Mouse (Mus musculus) forebrain, embryonic 15.5 days (tissue): ENCODE measurements at regions not wholly inside any gene's neighbourhood (a gene's known extent, or its start where the extent isn't known, plus 50 kb on each side); places are given as distances from the start of the nearest gene placed in this dataset.

Source experiments
- ATAC-seq: fragments of 200-750 bp; cut with Nextera tagmentation; replicated peaks from 2 replicates; pipeline ENCODE4 v1.8.0; 2017; ENCODE audit warnings: mild to moderate bottlenecking, moderate TSS enrichment, moderate library complexity
- H3K27ac ChIP-seq: fragments of 300-500 bp; sonication (generic); replicated peaks from 2 replicates; pipeline ENCODE4 v1.5.1; 2015; ENCODE audit warnings: mild to moderate bottlenecking, inconsistent platforms
- H3K27me3 ChIP-seq: fragments of 300-500 bp; sonication (generic); 2 replicates; pipeline ENCODE4 v1.6.1; 2015; ENCODE audit warnings: inconsistent platforms
- H3K36me3 ChIP-seq: fragments of 300-500 bp; sonication (generic); 2 replicates; pipeline ENCODE4 v1.6.1; 2015; ENCODE audit warnings: mild to moderate bottlenecking, inconsistent platforms
- H3K4me1 ChIP-seq: fragments of 300-500 bp; sonication (generic); 2 replicates; pipeline ENCODE4 v1.6.1; 2015; ENCODE audit warnings: inconsistent platforms
- H3K4me2 ChIP-seq: fragments of 300-500 bp; sonication (generic); replicated peaks from 2 replicates; pipeline ENCODE4 v1.6.1; 2015; ENCODE audit warnings: mild to moderate bottlenecking, inconsistent platforms
- H3K4me3 ChIP-seq: fragments of 300-500 bp; sonication (generic); 2 replicates; pipeline ENCODE4 v1.5.1; 2015; ENCODE audit warnings: mild to moderate bottlenecking, inconsistent platforms
- H3K9ac ChIP-seq: fragments of 300-500 bp; sonication (generic); replicated peaks from 2 replicates; pipeline ENCODE4 v1.6.1; 2015; ENCODE audit warnings: mild to moderate bottlenecking, inconsistent platforms
- H3K9me3 ChIP-seq: fragments of 300-500 bp; sonication (generic); 2 replicates; pipeline ENCODE4 v1.6.1; 2016; ENCODE audit warnings: inconsistent platforms
- WGBS: fragments of 180-500 bp; shearing (Covaris S2); methylation state at CpG from one replicate; pipeline ENCODE4 v1.1.7; 2015; ENCODE audit warnings: mixed read lengths; 5-methylcytosine and 5-hydroxymethylcytosine counted together

DNA sequence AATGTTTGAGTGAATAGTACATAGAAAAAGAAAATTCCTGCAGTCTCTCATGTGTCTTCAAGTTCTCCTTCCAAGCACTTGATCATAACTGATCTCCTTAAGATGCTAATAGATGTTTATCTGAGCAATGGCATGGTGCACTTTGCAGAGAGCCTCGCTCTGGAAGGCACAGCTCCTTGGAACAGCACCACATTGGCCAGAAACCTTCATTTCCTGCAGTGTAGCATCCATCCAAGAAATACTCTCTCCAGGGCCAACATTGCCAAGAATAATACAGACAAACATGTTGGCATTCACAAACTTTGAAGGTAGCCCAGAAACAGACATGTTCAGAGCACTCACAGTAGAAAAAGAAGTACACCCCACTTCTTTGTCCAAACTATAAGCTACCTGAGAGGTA, 623.7 kb downstream of the 1700064H15Rik start:
- no peaks in the 10 kb centered on the region for H3K36me3 ChIP-seq
- H3K4me1 ChIP-seq, result peaks cover 10% of the 10 kb centered on the region
- H3K27me3 ChIP-seq, result no peaks in the 10 kb centered on the region
- H3K9ac ChIP-seq, result no peak overlapping the region
- H3K4me3 ChIP-seq, result no peak overlapping the region
- H3K4me2 ChIP-seq, result no peak overlapping the region
- 0 out of 2 replicates have a peak, but pooled peaks have one; percentile 35 for ATAC-seq
- no peak overlapping the region for H3K27ac ChIP-seq
- 48% methylated on average over 1 of the region's 1 CpGs for WGBS
- H3K9me3 ChIP-seq, result no peaks in the 10 kb centered on the region

GRCm38 (mm10) chr3:19044566-19044965, 583.9 kb downstream of the 1700064H15Rik start:
- H3K4me2 ChIP-seq, result no peak overlapping the region
- H3K9ac ChIP-seq, result no peak overlapping the region
- H3K4me3 ChIP-seq, result no peak overlapping the region
- no peak overlapping the region for H3K27ac ChIP-seq
- WGBS, result 72% methylated on average over 3 of the region's 3 CpGs
- no peaks in the 10 kb centered on the region for H3K4me1 ChIP-seq
- no peak for ATAC-seq
- H3K36me3 ChIP-seq, result no peaks in the 10 kb centered on the region
- H3K9me3 ChIP-seq, result no peaks in the 10 kb centered on the region
- no peaks in the 10 kb centered on the region for H3K27me3 ChIP-seq

DNA sequence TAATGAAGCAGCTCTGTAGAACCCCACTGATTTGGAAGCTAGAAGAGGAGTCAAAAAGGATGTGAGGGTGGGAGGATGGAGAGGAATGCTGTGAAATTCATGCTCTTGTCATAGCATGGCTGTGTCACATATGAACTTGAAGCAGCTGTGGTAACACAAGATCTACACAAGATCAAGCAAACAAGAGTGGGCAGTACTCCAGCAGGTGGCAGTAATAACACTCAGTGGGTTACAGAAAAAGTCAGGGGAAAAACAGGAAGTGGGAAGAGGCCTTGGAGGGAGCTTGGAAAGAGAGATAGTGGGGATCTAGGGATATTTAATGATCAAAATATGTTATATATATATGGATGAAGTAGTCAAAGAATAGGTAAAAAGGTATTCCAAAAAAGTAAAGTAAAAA, 582.5 kb downstream of the 1700064H15Rik start:
- no peak overlapping the region for H3K27ac ChIP-seq
- no peak for ATAC-seq

GRCm38 (mm10) chr3:19046610-19047009, 581.9 kb downstream of the 1700064H15Rik start:
- Histone ChIP-seq H3K27ac (no peak overlapping the region), H3K9me3 (no peaks in the 10 kb centered on the region), H3K4me1 (no peaks in the 10 kb centered on the region), H3K9ac (no peak overlapping the region), H3K4me2 (no peak overlapping the region), H3K4me3 (no peak overlapping the region), H3K36me3 (no peaks in the 10 kb centered on the region), H3K27me3 (no peaks in the 10 kb centered on the region)
- WGBS, result 49% methylated on average over 1 of the region's 1 CpGs
- no peak for ATAC-seq

More for the DNA sequence above, 582.5 kb downstream of the 1700064H15Rik start:
- no peak overlapping the region for H3K4me2 ChIP-seq
- no peaks in the 10 kb centered on the region for H3K4me1 ChIP-seq
- no peak overlapping the region for H3K4me3 ChIP-seq
- no peaks in the 10 kb centered on the region for H3K36me3 ChIP-seq
- no peaks in the 10 kb centered on the region for H3K9me3 ChIP-seq
- no peaks in the 10 kb centered on the region for H3K27me3 ChIP-seq
- no peak overlapping the region for H3K9ac ChIP-seq

DNA sequence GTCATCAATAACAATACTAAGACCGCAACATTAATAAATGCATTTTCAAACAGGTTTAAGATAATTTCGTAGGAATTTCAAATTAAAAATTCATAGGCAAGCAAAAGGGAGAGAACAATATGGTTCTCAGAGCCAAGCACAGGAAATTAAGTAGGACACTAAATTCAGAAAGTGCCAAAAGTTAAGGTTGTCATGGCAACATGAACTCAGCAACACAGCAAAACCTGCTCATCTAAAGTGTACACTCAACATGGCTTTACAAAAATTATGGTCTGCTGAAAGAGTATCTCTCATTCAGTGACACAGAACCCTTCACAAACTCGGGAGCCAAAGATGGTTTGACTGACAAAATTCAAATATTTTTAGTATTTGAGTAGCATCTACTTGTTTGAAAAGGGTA, 572.5 kb downstream of the 1700064H15Rik start:
- Histone ChIP-seq H3K27me3 (no peaks in the 10 kb centered on the region), H3K9me3 (no peaks in the 10 kb centered on the region), H3K4me2 (no peak overlapping the region), H3K27ac (no peak overlapping the region), H3K9ac (no peak overlapping the region), H3K4me1 (peaks cover 4% of the 10 kb centered on the region), H3K36me3 (no peaks in the 10 kb centered on the region), H3K4me3 (no peak overlapping the region)
- ATAC-seq, result no peak
- WGBS, result 70% methylated on average over 3 of the region's 3 CpGs

DNA sequence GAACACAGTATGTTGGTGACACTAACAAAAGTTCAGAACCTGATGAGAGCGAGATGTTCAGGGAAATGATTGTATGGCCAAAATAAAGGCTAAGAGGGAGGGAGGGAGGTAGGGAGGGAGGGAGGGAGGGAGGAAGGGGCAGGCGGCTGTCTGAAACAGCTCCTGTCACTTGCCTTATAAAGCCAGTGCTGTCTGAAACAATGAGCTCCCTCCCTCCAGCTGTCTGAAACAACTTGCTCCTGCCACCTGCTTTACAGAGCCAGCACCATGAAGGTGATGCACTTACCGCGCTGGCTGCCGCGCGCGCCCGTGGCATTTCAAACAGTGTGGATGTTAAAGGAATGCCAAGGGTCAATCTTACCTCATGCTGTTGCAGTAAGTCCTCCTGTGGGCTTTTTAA, 571.9 kb downstream of the 1700064H15Rik start:
- no peaks in the 10 kb centered on the region for H3K27me3 ChIP-seq
- ATAC-seq, result 0 out of 2 replicates have a peak, but pooled peaks have one; percentile 23
- no peaks in the 10 kb centered on the region for H3K36me3 ChIP-seq
- no peak overlapping the region for H3K4me2 ChIP-seq
- 23% methylated on average over 8 of the region's 9 CpGs for WGBS
- H3K27ac ChIP-seq, result no peak overlapping the region
- no peak overlapping the region for H3K9ac ChIP-seq
- no peaks in the 10 kb centered on the region for H3K9me3 ChIP-seq
- H3K4me3 ChIP-seq, result no peak overlapping the region
- H3K4me1 ChIP-seq, result peaks cover 4% of the 10 kb centered on the region

GRCm38 (mm10) chr3:19059906-19060870, 568.3 kb downstream of the 1700064H15Rik start:
- 18% methylated on average over 17 of the region's 17 CpGs for WGBS
- H3K9me3 ChIP-seq, result no peaks in the 10 kb centered on the region
- peaks cover 4% of the 10 kb centered on the region for H3K4me1 ChIP-seq
- no peak overlapping the region for H3K4me3 ChIP-seq
- no peak overlapping the region for H3K27ac ChIP-seq
- ATAC-seq, result no peak
- H3K36me3 ChIP-seq, result no peaks in the 10 kb centered on the region
- H3K4me2 ChIP-seq, result no peak overlapping the region
- no peak overlapping the region for H3K9ac ChIP-seq
- no peaks in the 10 kb centered on the region for H3K27me3 ChIP-seq

- peak; percentile 79 for ATAC-seq
- H3K4me1 ChIP-seq, result peaks cover 4% of the 10 kb centered on the region
- no peaks in the 10 kb centered on the region for H3K36me3 ChIP-seq
- H3K9me3 ChIP-seq, result no peaks in the 10 kb centered on the region
- H3K27ac ChIP-seq, result no peak overlapping the region
- H3K27me3 ChIP-seq, result no peaks in the 10 kb centered on the region
- H3K9ac ChIP-seq, result no peak overlapping the region
- no peak overlapping the region for H3K4me3 ChIP-seq
- 29% methylated on average over 14 of the region's 14 CpGs for WGBS
- H3K4me2 ChIP-seq, result no peak overlapping the region
Observed at GRCm38 (mm10) chr3:19061488-19062248, 566.8 kb downstream of the 1700064H15Rik start.

DNA sequence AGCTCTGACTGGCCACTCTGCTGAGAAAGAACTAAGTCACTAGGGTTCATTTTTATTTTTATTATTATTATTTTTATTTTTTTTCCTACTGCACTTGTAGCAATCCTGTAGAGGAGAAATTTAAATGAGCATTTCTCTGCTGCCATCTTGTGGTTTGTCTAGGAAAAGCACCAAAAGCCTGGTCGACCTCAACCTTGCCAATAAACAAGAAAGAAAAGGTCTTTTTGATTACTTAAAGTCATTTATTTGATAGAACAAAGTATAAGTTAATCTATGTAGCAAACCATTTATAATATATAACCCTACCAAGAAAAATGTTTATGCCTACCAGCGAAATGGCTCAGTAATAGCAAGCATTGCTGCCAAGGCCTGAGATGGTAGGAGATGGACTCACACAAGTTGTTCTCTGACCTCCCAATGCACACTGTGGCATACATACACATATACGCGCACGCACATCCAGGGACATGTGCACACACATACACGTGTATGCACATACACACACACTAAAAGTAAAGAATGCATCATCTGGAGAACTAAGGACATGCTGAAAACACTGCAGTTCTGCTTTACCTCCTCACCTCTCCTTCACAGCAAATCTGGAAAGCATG, 566.1 kb downstream of the 1700064H15Rik start:
- Histone ChIP-seq H3K9ac (no peak overlapping the region), H3K9me3 (no peaks in the 10 kb centered on the region), H3K36me3 (no peaks in the 10 kb centered on the region), H3K27me3 (no peaks in the 10 kb centered on the region), H3K27ac (no peak overlapping the region), H3K4me3 (no peak overlapping the region), H3K4me1 (peaks cover 4% of the 10 kb centered on the region), H3K4me2 (no peak overlapping the region)
- ATAC-seq, result peak; percentile 62
- 37% methylated on average over 6 of the region's 6 CpGs for WGBS

- no peaks in the 10 kb centered on the region for H3K9me3 ChIP-seq
- no peak overlapping the region for H3K9ac ChIP-seq
- H3K27me3 ChIP-seq, result no peaks in the 10 kb centered on the region
- no peak overlapping the region for H3K27ac ChIP-seq
- WGBS, result 91% methylated on average over 3 of the region's 3 CpGs
- ATAC-seq, result no peak
- H3K4me2 ChIP-seq, result no peak overlapping the region
- no peaks in the 10 kb centered on the region for H3K36me3 ChIP-seq
- no peak overlapping the region for H3K4me3 ChIP-seq
- H3K4me1 ChIP-seq, result no peaks in the 10 kb centered on the region
Observed at GRCm38 (mm10) chr3:19067141-19067757, 561.2 kb downstream of the 1700064H15Rik start.
